In the genomic region with DNA sequence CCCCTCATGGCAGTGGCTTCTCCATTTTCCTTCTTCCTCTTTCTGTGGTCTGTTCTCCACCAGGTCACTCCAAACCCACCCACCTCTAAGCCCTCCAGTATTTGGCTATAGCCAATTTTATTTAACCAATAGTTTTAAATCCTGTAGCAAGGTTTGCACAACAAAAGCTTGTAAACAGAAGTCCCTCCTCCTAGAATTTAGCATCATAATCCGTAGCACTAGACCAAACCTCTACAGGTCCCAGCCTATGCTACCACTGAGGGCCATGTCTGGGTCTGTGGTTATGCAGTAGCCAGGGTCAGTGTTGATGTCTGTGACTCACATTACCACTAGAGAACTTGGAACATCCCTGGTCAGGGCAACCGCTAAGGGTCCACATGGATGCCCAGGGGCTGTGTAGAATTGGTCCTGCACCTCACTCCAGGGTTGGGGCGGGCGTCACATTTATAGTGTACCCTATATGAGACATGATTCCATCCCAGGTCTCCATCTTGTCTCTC, we compare ENCODE assay signal across 24 mouse cellular contexts.
DNase-seq lines count a peak whose midpoint lies in the region; ATAC-seq and TF ChIP-seq lines count a peak whose summit lies in the region.
"Had no signal": no experiment of that assay in that cellular context is flagged by ENCODE, and none has a peak within 500 bp of the region (broad histone marks: within the 10 kb centered on the region; RNA-seq: fewer than 3 reads in every experiment).

No protein-coding gene starts in this region.

- H3K27ac ChIP-seq in kidney, embryonic 15.5 days: 0 out of 2 replicates have a peak overlapping the region, but pooled peaks have one; percentile 25
- H3K27ac ChIP-seq in lung, embryonic 15.5 days: peak overlapping the region; percentile 72
- H3K27ac ChIP-seq in stomach, postnatal 0 days (replicated peaks): no peak overlapping the region
- H3K27ac ChIP-seq in layer of hippocampus, adult 2 months: no peak overlapping the region
- H3K27ac ChIP-seq: embryonic facial prominence, embryonic 15.5 days; gastrocnemius, adult 2 months; hindbrain, postnatal 0 days; limb, embryonic 10.5 days; midbrain, embryonic 15.5 days; neural tube, embryonic 12.5 days had no signal

- TF ChIP-seq CTCF in stomach, postnatal 0 days (IDR thresholded peaks at IDR 0.05; ENCODE audit: low read depth): no peak
- no peak for TF ChIP-seq CTCF in layer of hippocampus, adult 2 months (conservative IDR thresholded peaks at IDR 0.05)

- H3K4me2 ChIP-seq in kidney, embryonic 15.5 days: no peak overlapping the region
- H3K4me2 ChIP-seq in lung, embryonic 15.5 days: no peak overlapping the region
- H3K4me2 ChIP-seq in stomach, postnatal 0 days (replicated peaks; ENCODE audit: low read depth): no peak overlapping the region
- H3K4me2 ChIP-seq: embryonic facial prominence, embryonic 15.5 days; heart, embryonic 12.5 days; midbrain, embryonic 15.5 days; neural tube, embryonic 12.5 days; stomach, embryonic 15.5 days had no signal

- H3K27me3 ChIP-seq in kidney, embryonic 15.5 days: no peaks in the 10 kb centered on the region
- H3K27me3 ChIP-seq in lung, embryonic 15.5 days: no peaks in the 10 kb centered on the region
- H3K27me3 ChIP-seq in stomach, postnatal 0 days (ENCODE audit: control insufficient read depth, insufficient read depth, low read length): no peaks in the 10 kb centered on the region
- H3K27me3 ChIP-seq: embryonic facial prominence, embryonic 15.5 days; heart, embryonic 12.5 days; megakaryocyte, embryonic 14.5 days; midbrain, embryonic 15.5 days; neural tube, embryonic 12.5 days; stomach, embryonic 15.5 days had no signal

- no peak overlapping the region for H3K9ac ChIP-seq in kidney, embryonic 15.5 days
- no peak overlapping the region for H3K9ac ChIP-seq in lung, embryonic 15.5 days
- H3K9ac ChIP-seq in stomach, postnatal 0 days (ENCODE audit: low read length): no peak overlapping the region
- H3K9ac ChIP-seq: embryonic facial prominence, embryonic 15.5 days; heart, embryonic 12.5 days; midbrain, embryonic 15.5 days; neural tube, embryonic 12.5 days; stomach, embryonic 15.5 days had no signal

- no peak for ATAC-seq in kidney, embryonic 15.5 days (replicated peaks; ENCODE audit: low FRiP score)
- ATAC-seq in lung, embryonic 15.5 days (ENCODE audit: borderline replicate concordance, extremely low read depth, low FRiP score, low TSS enrichment): no peak
- ATAC-seq in stomach, postnatal 0 days (ENCODE audit: low FRiP score, low TSS enrichment): peak; percentile 24; the same call in 1 of the 2 replicates
- ATAC-seq: forebrain, embryonic 14.5 days; hindbrain, postnatal 0 days; midbrain, embryonic 15.5 days had no signal

- WGBS in kidney, embryonic 15.5 days: 95% methylated on average over 4 of the region's 4 CpGs
- WGBS in lung, embryonic 15.5 days: 89% methylated on average over 4 of the region's 4 CpGs
- WGBS in stomach, postnatal 0 days: 94% methylated on average over 4 of the region's 4 CpGs

- peaks cover 43% of the 10 kb centered on the region for H3K4me1 ChIP-seq in kidney, embryonic 15.5 days
- H3K4me1 ChIP-seq in lung, embryonic 15.5 days: peaks cover 34% of the 10 kb centered on the region
- no peaks in the 10 kb centered on the region for H3K4me1 ChIP-seq in stomach, postnatal 0 days (replicated peaks; ENCODE audit: control insufficient read depth, insufficient read depth)
- H3K4me1 ChIP-seq: megakaryocyte, embryonic 14.5 days; midbrain, embryonic 15.5 days; neural tube, embryonic 12.5 days had no signal

- no peak for DNase-seq in kidney, adult 8-10 months
- DNase-seq in lung, postnatal 14 days: no peak
- peak; percentile 86 for DNase-seq in R1 (ENCODE audit: low read depth, low spot score)
- no peak for DNase-seq in stomach, postnatal 0 days (ENCODE audit: low spot score)
- DNase-seq in layer of hippocampus, adult 2 months (ENCODE audit: low spot score in 2 of 2): no peak
- DNase-seq: adrenal gland, postnatal 36 days; cerebellum, adult 9-11 months; gastrocnemius, adult 2 months; heart, postnatal 14 days; lung, postnatal 36 days; right cerebral cortex, postnatal 4 days; thymus, adult 2 months; thymus, postnatal 4 days had no signal

- no peak for TF ChIP-seq EP300 in stomach, postnatal 0 days (optimal IDR thresholded peaks at IDR 0.05)

- H3K4me3 ChIP-seq in kidney, embryonic 15.5 days (replicated peaks): no peak overlapping the region
- H3K4me3 ChIP-seq in lung, embryonic 15.5 days: no peak overlapping the region
- H3K4me3 ChIP-seq in stomach, postnatal 0 days (ENCODE audit: low read depth, low read length): no peak overlapping the region
- no peak overlapping the region for H3K4me3 ChIP-seq in layer of hippocampus, adult 2 months
- H3K4me3 ChIP-seq: embryonic facial prominence, embryonic 15.5 days; gastrocnemius, adult 2 months; heart, embryonic 12.5 days; limb, embryonic 10.5 days; megakaryocyte, embryonic 14.5 days; midbrain, embryonic 15.5 days; neural tube, embryonic 12.5 days; stomach, embryonic 15.5 days had no signal

- no peaks in the 10 kb centered on the region for H3K9me3 ChIP-seq in kidney, embryonic 15.5 days (replicated peaks)
- H3K9me3 ChIP-seq in lung, embryonic 15.5 days: no peaks in the 10 kb centered on the region
- H3K9me3 ChIP-seq in stomach, postnatal 0 days (ENCODE audit: control insufficient read depth, low read length): no peaks in the 10 kb centered on the region
- H3K9me3 ChIP-seq: embryonic facial prominence, embryonic 15.5 days; limb, embryonic 10.5 days; megakaryocyte, embryonic 14.5 days; midbrain, embryonic 15.5 days; neural tube, embryonic 12.5 days; stomach, embryonic 15.5 days had no signal

- H3K36me3 ChIP-seq in kidney, embryonic 15.5 days: no peaks in the 10 kb centered on the region
- H3K36me3 ChIP-seq in lung, embryonic 15.5 days: no peaks in the 10 kb centered on the region
- H3K36me3 ChIP-seq in stomach, postnatal 0 days (ENCODE audit: control insufficient read depth, insufficient read depth, low read length): no peaks in the 10 kb centered on the region
- H3K36me3 ChIP-seq: embryonic facial prominence, embryonic 15.5 days; heart, embryonic 12.5 days; limb, embryonic 10.5 days; midbrain, embryonic 15.5 days; neural tube, embryonic 12.5 days; stomach, embryonic 15.5 days had no signal

Comparison
In these comparisons a context has a peak if more than half of its experiments do, and no peak if none do; other contexts are left out.
1. H3K27ac ChIP-seq: peak in kidney, embryonic 15.5 days (single experiment) and lung, embryonic 15.5 days (single experiment); none in stomach, postnatal 0 days (single experiment) and layer of hippocampus, adult 2 months (single experiment).